Mouse (Mus musculus) layer of hippocampus, postnatal 14 days (tissue): ENCODE results near the gene Klhl26. TPM values are rescaled to one million over a fixed set of nuclear protein-coding genes. Genes with fewer than 3 reads are reported as not detected.

Source experiments
- DNase-seq, 2 experiments: peaks; one replicate each; pipeline ENCODE4 v3.0.0; 2021 to 2022; ENCODE audit warnings: low spot score in 2 of 2, mixed read lengths in 1 of 2
- total RNA-seq, 2 experiments: library from RNA; stranded (reverse); gene quantifications; 2 replicates each; pipeline ENCODE4 v1.2.3; 2021

The Klhl26 gene
- total RNA-seq, 2 experiments from 2014 or later = 44.7 to 45.5 TPM

- DNase-seq = no peak
Measured at GRCm38 (mm10) chr8:70502540-70502939, 25.8 kb upstream of the Klhl26 start.

- no peak for DNase-seq
Measured at GRCm38 (mm10) chr8:70501820-70502529, 25.2 kb upstream of the Klhl26 start.

GRCm38 (mm10) chr8:70500386-70501301 is 23.9 kb upstream of the Klhl26 start:
- no peak for DNase-seq

GRCm38 (mm10) chr8:70495771-70496062 is 18.9 kb upstream of the Klhl26 start:
- DNase-seq = no peak

- DNase-seq = no peak
Measured at GRCm38 (mm10) chr8:70495001-70495770, 18.4 kb upstream of the Klhl26 start.

GRCm38 (mm10) chr8:70494416-70494945 is 17.7 kb upstream of the Klhl26 start:
- no peak for DNase-seq

- DNase-seq = no peak
Measured at GRCm38 (mm10) chr8:70493692-70494415, 17.1 kb upstream of the Klhl26 start.

GRCm38 (mm10) chr8:70492664-70493640 is 16.2 kb upstream of the Klhl26 start, which contains the start of gene Crlf1:
Crlf1 (plus strand) TSS chr8:70493158.
- no peak for DNase-seq

- no peak for DNase-seq
Measured at GRCm38 (mm10) chr8:70490880-70491495, 14.2 kb upstream of the Klhl26 start.

- no peak for DNase-seq
Measured at GRCm38 (mm10) chr8:70490061-70490879, 13.5 kb upstream of the Klhl26 start.

- no peak for DNase-seq
Measured at GRCm38 (mm10) chr8:70489576-70489975, 12.8 kb upstream of the Klhl26 start.

GRCm38 (mm10) chr8:70488931-70489470 is 12.2 kb upstream of the Klhl26 start:
- DNase-seq = no peak

- DNase-seq = no peak
Measured at GRCm38 (mm10) chr8:70487993-70488796, 11.4 kb upstream of the Klhl26 start.

GRCm38 (mm10) chr8:70486941-70487520 is 10.3 kb upstream of the Klhl26 start, which contains the start of gene Tmem59l:
Tmem59l (minus strand) TSS chr8:70487358.
- DNase-seq = no peak

GRCm38 (mm10) chr8:70486191-70486681 is 9.5 kb upstream of the Klhl26 start:
- DNase-seq = no peak

- no peak for DNase-seq
Measured at GRCm38 (mm10) chr8:70482943-70483342, 6.2 kb upstream of the Klhl26 start.
